Mouse (Mus musculus) MEL (cell line): ENCODE data around the gene Dennd1a. TPM values are rescaled to one million over a fixed set of nuclear protein-coding genes. Genes with fewer than 3 reads are reported as not detected.

ENCODE experiments used
- DNase-seq: peaks from one replicate; pipeline ENCODE4 v3.0.0; 2011; ENCODE audit warnings: low read depth, low spot score
- H3K27ac ChIP-seq: 2 replicates; pipeline ENCODE4 v1.5.1; 2012; ENCODE audit warnings: low read depth, mild to moderate bottlenecking, control low read depth, low read length, moderate library complexity; ENCODE audit not compliant: control insufficient read depth
- H3K27me3 ChIP-seq, 2 experiments: fragments of 150-350 bp in 1 of 2; sonication (generic) in 1 of 2; 2 replicates each; pipeline ENCODE4 v1.6.1; 2012; ENCODE audit warnings: low read length in 2 of 2, mild to moderate bottlenecking in 2 of 2, improper control_type of control experiment in 1 of 2, moderate library complexity in 1 of 2; ENCODE audit not compliant: insufficient read depth in 2 of 2, control insufficient read depth in 1 of 2
- H3K36me3 ChIP-seq, 2 experiments: 2 replicates each; pipeline ENCODE4 v1.6.1; 2012 to 2014; ENCODE audit warnings: low read length in 2 of 2, improper control_type of control experiment in 1 of 2, inconsistent platforms in 1 of 2, mild to moderate bottlenecking in 1 of 2; ENCODE audit not compliant: insufficient read depth in 2 of 2, control insufficient read depth in 1 of 2
- H3K4me1 ChIP-seq, 2 experiments: fragments of 150-350 bp in 1 of 2; sonication (generic) in 1 of 2; 2 replicates each; pipeline ENCODE4 v1.6.1; 2012; ENCODE audit warnings: low read length in 2 of 2, improper control_type of control experiment in 1 of 2, mild to moderate bottlenecking in 1 of 2; ENCODE audit not compliant: insufficient read depth in 2 of 2, control insufficient read depth in 1 of 2
- H3K4me3 ChIP-seq, 2 experiments: fragments of 150-350 bp in 1 of 2; sonication (generic) in 1 of 2; 2 replicates each; pipeline ENCODE4 v1.5.1; 2012; ENCODE audit warnings: low read depth in 2 of 2, low read length in 2 of 2, mild to moderate bottlenecking in 2 of 2, moderate library complexity in 2 of 2, control low read depth in 1 of 2, improper control_type of control experiment in 1 of 2; ENCODE audit not compliant: control insufficient read depth in 1 of 2, insufficient read depth in 1 of 2
- H3K79me2 ChIP-seq: 2 replicates; pipeline ENCODE4 v1.6.1; 2012; ENCODE audit warnings: mild to moderate bottlenecking, low read length, moderate library complexity; ENCODE audit not compliant: control insufficient read depth, poor library complexity, insufficient read depth
- H3K9ac ChIP-seq: 2 replicates; pipeline ENCODE4 v1.6.1; 2012; ENCODE audit warnings: low read depth, mild to moderate bottlenecking, control low read depth, low read length, moderate library complexity; ENCODE audit not compliant: control insufficient read depth, poor library complexity, severe bottlenecking
- H3K9me3 ChIP-seq: fragments of 150-350 bp; sonication (generic); replicated peaks from 2 replicates; pipeline ENCODE4 v1.6.1; 2012; ENCODE audit warnings: mild to moderate bottlenecking, low read length, improper control_type of control experiment, moderate library complexity; ENCODE audit not compliant: insufficient read depth
- CHD2 ChIP-seq: IDR thresholded peaks from 2 replicates; pipeline ENCODE4 v1.6.1; 2011; ENCODE audit warnings: low read length, improper control_type of control experiment
- CTCF ChIP-seq, 3 experiments: IDR thresholded peaks in 2 of 3; conservative IDR thresholded peaks in 1 of 3; 2 replicates each; pipeline ENCODE4 v1.5.1; 2011 to 2012; ENCODE audit warnings: low read length in 3 of 3, low read depth in 2 of 3, mild to moderate bottlenecking in 2 of 3, improper control_type of control experiment in 1 of 3, inconsistent platforms in 1 of 3, mixed read lengths in 1 of 3, moderate library complexity in 1 of 3; ENCODE audit not compliant: control insufficient read depth in 1 of 3, insufficient read depth in 1 of 3, poor library complexity in 1 of 3, severe bottlenecking in 1 of 3
- EP300 ChIP-seq, 2 experiments: IDR thresholded peaks; 2 replicates each; pipeline ENCODE4 v1.6.1; 2011; ENCODE audit warnings: improper control_type of control experiment in 2 of 2, low read length in 2 of 2, low read depth in 1 of 2, mild to moderate bottlenecking in 1 of 2
- ETS1 ChIP-seq: IDR thresholded peaks from 2 replicates; pipeline ENCODE4 v1.6.1; 2012; ENCODE audit warnings: low read depth, mild to moderate bottlenecking, inconsistent platforms, low read length, improper control_type of control experiment, moderate library complexity
- HCFC1 ChIP-seq: IDR thresholded peaks from 2 replicates; pipeline ENCODE4 v1.6.1; 2012; ENCODE audit warnings: low read depth, mild to moderate bottlenecking, inconsistent platforms, low read length, improper control_type of control experiment, moderate library complexity
- KAT2A ChIP-seq: conservative IDR thresholded peaks from 2 replicates; pipeline ENCODE4 v1.6.1; 2012; ENCODE audit warnings: low read depth, low read length, improper control_type of control experiment, inconsistent platforms
- MAFK ChIP-seq: IDR thresholded peaks from 2 replicates; pipeline ENCODE4 v1.6.1; 2011; ENCODE audit warnings: low read depth, mild to moderate bottlenecking, low read length, improper control_type of control experiment, borderline replicate concordance
- MAX ChIP-seq: IDR thresholded peaks from 2 replicates; pipeline ENCODE4 v1.6.1; 2011; ENCODE audit warnings: low read length, improper control_type of control experiment
- MXI1 ChIP-seq: IDR thresholded peaks from 2 replicates; pipeline ENCODE4 v1.6.1; 2011; ENCODE audit warnings: mild to moderate bottlenecking, low read depth, low read length, improper control_type of control experiment
- NRF1 ChIP-seq: IDR thresholded peaks from 2 replicates; pipeline ENCODE4 v1.6.1; 2014; ENCODE audit warnings: low read depth, mild to moderate bottlenecking, inconsistent platforms, low read length, improper control_type of control experiment, moderate library complexity; ENCODE audit not compliant: poor library complexity, insufficient read depth, severe bottlenecking
- POLR2A ChIP-seq, 2 experiments: IDR thresholded peaks; 2 replicates each; pipeline ENCODE4 v1.6.1; 2011 to 2012; ENCODE audit warnings: low read length in 2 of 2, mild to moderate bottlenecking in 2 of 2, control low read depth in 1 of 2, improper control_type of control experiment in 1 of 2, low read depth in 1 of 2, moderate library complexity in 1 of 2; ENCODE audit not compliant: control insufficient read depth in 1 of 2, insufficient read depth in 1 of 2, poor library complexity in 1 of 2
- RAD21 ChIP-seq: IDR thresholded peaks from 2 replicates; pipeline ENCODE4 v1.6.1; 2011; ENCODE audit warnings: mild to moderate bottlenecking, low read depth, low read length, improper control_type of control experiment
- SIN3A ChIP-seq: IDR thresholded peaks from 2 replicates; pipeline ENCODE4 v1.6.1; 2012; ENCODE audit warnings: low read length, improper control_type of control experiment, inconsistent platforms
- TCF12 ChIP-seq: IDR thresholded peaks from 2 replicates; pipeline ENCODE4 v1.6.1; 2014; ENCODE audit warnings: low read depth, mild to moderate bottlenecking, inconsistent platforms, low read length, improper control_type of control experiment, moderate library complexity
- UBTF ChIP-seq: IDR thresholded peaks from 2 replicates; pipeline ENCODE4 v1.6.1; 2012; ENCODE audit warnings: low read depth, mild to moderate bottlenecking, inconsistent platforms, low read length, improper control_type of control experiment, moderate library complexity, borderline replicate concordance; ENCODE audit not compliant: insufficient read depth
- USF1 ChIP-seq: IDR thresholded peaks from 2 replicates; pipeline ENCODE4 v1.6.1; 2014; ENCODE audit warnings: low read depth, mild to moderate bottlenecking, inconsistent platforms, low read length, improper control_type of control experiment, moderate library complexity
- ZKSCAN1 ChIP-seq: IDR thresholded peaks from 2 replicates; pipeline ENCODE4 v1.6.1; 2012; ENCODE audit warnings: low read depth, mild to moderate bottlenecking, inconsistent platforms, low read length, improper control_type of control experiment, moderate library complexity
- polyA plus RNA-seq, 2 experiments: library from polyadenylated mRNA; stranded (reverse) in 1 of 2; unstranded in 1 of 2; fragments of >175 nt in 1 of 2; fragments of >200 nt in 1 of 2; gene quantifications; 2 replicates each; pipeline versions ENCODE4 v1.2.1 to v1.2.4; 2012; ENCODE audit warnings: low replicate concordance in 2 of 2, low read depth in 1 of 2; ENCODE audit not compliant: insufficient read length in 2 of 2, insufficient read depth in 1 of 2, missing spikeins in 1 of 2
- total RNA-seq: library from RNA; depleted of rRNA; stranded (reverse); fragments of 300-350 nt; gene quantifications from 2 replicates; pipeline ENCODE4 v1.2.3, GENCODE M21; 2012

The Dennd1a gene
- total and polyA plus RNA-seq, 3 experiments: 5.0 to 21.8 TPM; not detected in 1

GRCm38 (mm10) chr2:38144831-38145230 lies 142.4 kb downstream of the Dennd1a start (continued):
- TF ChIP-seq NRF1: no peak
- no peak for TF ChIP-seq POLR2A (IDR thresholded peaks at IDR 0.05; ENCODE audit: control insufficient read depth in 1 of 2, insufficient read depth in 1 of 2, low read depth in 1 of 2, low read length in 2 of 2, poor library complexity in 1 of 2)
- TF ChIP-seq ETS1: no peak

- no peak overlapping the region for H3K9ac ChIP-seq
- TF ChIP-seq EP300 (IDR thresholded peaks at IDR 0.05; ENCODE audit: low read depth in 1 of 2, low read length in 2 of 2) (no peak), RAD21 (no peak), MAFK (no peak)
- TF ChIP-seq, all 39 proteins: peak for 0
- Histone ChIP-seq H3K27ac (no peak overlapping the region), H3K36me3 (peaks cover 0 to 13% of the 10 kb centered on the region in 2 experiments; a peak in 2 of 4 replicates), H3K4me1 (peaks cover 5 to 11% of the 10 kb centered on the region in 2 experiments), H3K79me2 (0 out of 2 replicates have a peak, but pooled peaks cover 2% of the 10 kb centered on the region), H3K9me3 (no peaks in the 10 kb centered on the region), H3K4me3 (no peak overlapping the region), H3K27me3 (no peaks in the 10 kb centered on the region)
- DNase-seq: no peak
Observed at GRCm38 (mm10) chr2:38144067-38144779, 143.0 kb downstream of the Dennd1a start.

- no peak overlapping the region for H3K4me3 ChIP-seq
- no peak overlapping the region for H3K9ac ChIP-seq
- DNase-seq: no peak
- peaks cover 0 to 13% of the 10 kb centered on the region in 2 experiments; a peak in 2 of 4 replicates for H3K36me3 ChIP-seq
- H3K9me3 ChIP-seq: no peaks in the 10 kb centered on the region
- no peak overlapping the region for H3K27ac ChIP-seq
- TF ChIP-seq UBTF (no peak), ZKSCAN1 (no peak), MAX (no peak), USF1 (no peak), RAD21 (no peak), NRF1 (no peak), TCF12 (no peak), SIN3A (no peak), CTCF (IDR thresholded peaks at IDR 0.05 in 2 of 3, conservative IDR thresholded peaks at IDR 0.05 in 1 of 3; ENCODE audit: control insufficient read depth in 1 of 3, insufficient read depth in 1 of 3, low read depth in 2 of 3, low read length in 3 of 3, poor library complexity in 1 of 3, severe bottlenecking in 1 of 3) (no peak), MXI1 (no peak), HCFC1 (no peak), CHD2 (no peak), KAT2A (no peak)
- TF ChIP-seq, all 39 proteins: peak for 0
- Histone ChIP-seq H3K4me1 (peaks cover 5 to 11% of the 10 kb centered on the region in 2 experiments), H3K27me3 (no peaks in the 10 kb centered on the region), H3K79me2 (0 out of 2 replicates have a peak, but pooled peaks cover 2% of the 10 kb centered on the region)
Observed at GRCm38 (mm10) chr2:38142905-38143304, 144.3 kb downstream of the Dennd1a start.
